Mouse (Mus musculus) neural tube, embryonic 14.5 days (tissue): ENCODE measurements around the gene G6pc2. TPM values are rescaled to one million over a fixed set of nuclear protein-coding genes. Genes with fewer than 3 reads are reported as not detected.
A peak's percentile ranks its signal among the peaks of the same experiment; 100 is the strongest.

Experiments used
- ATAC-seq: fragments of 200-750 bp; cut with Nextera tagmentation; 2 replicates; pipeline ENCODE4 v1.8.0; 2017; ENCODE audit warnings: low read depth, mild to moderate bottlenecking, moderate TSS enrichment, moderate library complexity
- H3K27ac ChIP-seq: fragments of 300-500 bp; sonication (generic); 2 replicates; pipeline ENCODE4 v1.5.1; 2014; ENCODE audit warnings: low read depth, mild to moderate bottlenecking, control low read depth, low read length, moderate library complexity, mixed read lengths
- H3K27me3 ChIP-seq: fragments of 300-500 bp; sonication (generic); 2 replicates; pipeline ENCODE4 v1.6.1; 2014; ENCODE audit warnings: low read length; ENCODE audit not compliant: control insufficient read depth, insufficient read depth
- H3K36me3 ChIP-seq: fragments of 300-500 bp; sonication (generic); 2 replicates; pipeline ENCODE4 v1.6.1; 2014; ENCODE audit warnings: low read length, mixed read lengths; ENCODE audit not compliant: control insufficient read depth, insufficient read depth
- H3K4me1 ChIP-seq: fragments of 300-500 bp; sonication (generic); 2 replicates; pipeline ENCODE4 v1.6.1; 2014; ENCODE audit warnings: low read length; ENCODE audit not compliant: control insufficient read depth, insufficient read depth
- H3K4me2 ChIP-seq: fragments of 300-500 bp; sonication (generic); 2 replicates; pipeline ENCODE4 v1.6.1; 2014; ENCODE audit warnings: mild to moderate bottlenecking, low read depth, low read length, control low read depth
- H3K4me3 ChIP-seq: fragments of 300-500 bp; sonication (generic); 2 replicates; pipeline ENCODE4 v1.5.1; 2014; ENCODE audit warnings: low read depth, low read length, control low read depth, mixed read lengths
- H3K9ac ChIP-seq: fragments of 300-500 bp; sonication (generic); replicated peaks from 2 replicates; pipeline ENCODE4 v1.6.1; 2014; ENCODE audit warnings: low read depth, mild to moderate bottlenecking, control low read depth, low read length, mixed read lengths
- H3K9me3 ChIP-seq: fragments of 300-500 bp; sonication (generic); 2 replicates; pipeline ENCODE4 v1.6.1; 2016; ENCODE audit warnings: low read length; ENCODE audit not compliant: control insufficient read depth
- WGBS: fragments of 180-500 bp; shearing (Covaris S2); extraction: QIAGEN DNeasy Blood & Tissue Kit; methylation state at CpG from one replicate; pipeline ENCODE4 v1.1.7; 2014; 5-methylcytosine and 5-hydroxymethylcytosine counted together
- polyA plus RNA-seq: library from polyadenylated mRNA; unstranded; fragments of >200 nt; fragmentation: Nextera tagmentation; extraction: Ambion mirVana; gene quantifications from 2 replicates; pipeline ENCODE4 v1.2.1, GENCODE M21; 2014

The G6pc2 gene
- polyA plus RNA-seq, 1 experiment from 2014 or later: 0.31 TPM

GRCm38 (mm10) chr2:69264069-69264618, 53.3 kb downstream of the G6pc2 start:
- H3K36me3 ChIP-seq: no peaks in the 10 kb centered on the region
- no peak for ATAC-seq
- no peak overlapping the region for H3K4me3 ChIP-seq
- H3K9me3 ChIP-seq: no peaks in the 10 kb centered on the region
- no peaks in the 10 kb centered on the region for H3K4me1 ChIP-seq
- H3K9ac ChIP-seq: no peak overlapping the region
- no peak overlapping the region for H3K4me2 ChIP-seq
- H3K27ac ChIP-seq: no peak overlapping the region
- no peaks in the 10 kb centered on the region for H3K27me3 ChIP-seq

DNA sequence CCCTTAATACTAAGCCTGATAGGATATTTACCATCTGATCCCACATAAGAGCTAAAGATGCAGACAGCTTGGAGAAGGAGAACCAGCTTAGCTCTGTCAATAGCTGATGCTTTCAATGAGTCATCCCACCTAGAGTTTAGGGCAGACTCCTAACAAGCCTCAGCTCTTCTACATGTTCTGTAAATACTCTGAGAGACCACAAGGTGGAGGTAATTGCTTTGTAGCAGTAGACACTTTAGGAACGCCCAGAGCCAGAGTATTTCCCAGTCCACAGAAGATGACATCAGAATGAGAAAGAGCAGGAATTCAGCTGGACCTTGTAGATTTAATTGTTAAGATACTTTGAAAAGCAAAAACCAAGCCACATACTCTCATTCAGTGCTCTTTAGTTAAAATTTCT, 65.0 kb downstream of the G6pc2 start:
- H3K36me3 ChIP-seq: no peaks in the 10 kb centered on the region
- 5% methylated on average over 1 of the region's 1 CpGs for WGBS
- H3K9ac ChIP-seq: no peak overlapping the region
- no peak overlapping the region for H3K4me2 ChIP-seq
- H3K9me3 ChIP-seq: no peaks in the 10 kb centered on the region
- H3K4me3 ChIP-seq: no peak overlapping the region
- peak; percentile 56; the same call in 1 of the 2 replicates for ATAC-seq
- H3K4me1 ChIP-seq: no peaks in the 10 kb centered on the region
- H3K27me3 ChIP-seq: no peaks in the 10 kb centered on the region
- no peak overlapping the region for H3K27ac ChIP-seq

Other genes with a start within 250 kb of the G6pc2 start
- 0.62 and 0.95 TPM in 2 replicates for gene Nostrin, start 75.3 kb upstream of the G6pc2 start, polyA plus RNA-seq
- 15.4 and 19.9 TPM in 2 replicates for gene Spc25, start 4.9 kb upstream of the G6pc2 start, polyA plus RNA-seq
- not detected in 2 replicates for gene Abcb11, start 131.5 kb downstream of the G6pc2 start, polyA plus RNA-seq
- not detected in 2 replicates for gene Dhrs9, start 169.4 kb downstream of the G6pc2 start, polyA plus RNA-seq